Mouse (Mus musculus) CH12.LX (cell line): ENCODE measurements around the gene Lgals8. TPM values are rescaled to one million over a fixed set of nuclear protein-coding genes. Genes with fewer than 3 reads are reported as not detected.
A peak's percentile ranks its signal among the peaks of the same experiment; 100 is the strongest.

ENCODE experiments used
- DNase-seq: peaks from one replicate; pipeline ENCODE4 v3.0.0-alpha.2; 2013; ENCODE audit errors: extremely low read depth
- H3K27ac ChIP-seq: 2 replicates; pipeline ENCODE4 v1.5.1; 2012; ENCODE audit warnings: low read depth, mild to moderate bottlenecking, control low read depth, moderate library complexity; ENCODE audit not compliant: insufficient read depth
- H3K27me3 ChIP-seq: replicated peaks from 2 replicates; pipeline ENCODE3; 2012; ENCODE audit warnings: inconsistent platforms
- H3K36me3 ChIP-seq, 2 experiments: replicated peaks in 1 of 2; 2 replicates each; pipeline versions ENCODE3 to v1.6.1; 2012; ENCODE audit warnings: inconsistent platforms in 1 of 2, low read length in 1 of 2, mild to moderate bottlenecking in 1 of 2, mixed read lengths in 1 of 2, moderate library complexity in 1 of 2; ENCODE audit not compliant: control insufficient read depth in 1 of 2, insufficient read depth in 1 of 2
- H3K4me1 ChIP-seq, 2 experiments: 2 replicates each; pipeline ENCODE4 v1.6.1; 2012; ENCODE audit warnings: inconsistent platforms in 1 of 2, moderate library complexity in 1 of 2; ENCODE audit not compliant: insufficient read depth in 2 of 2, control insufficient read depth in 1 of 2
- H3K4me2 ChIP-seq: 2 replicates; pipeline ENCODE4 v1.6.1; 2012; ENCODE audit warnings: low read depth, mild to moderate bottlenecking, control low read depth; ENCODE audit not compliant: poor library complexity, insufficient read depth, severe bottlenecking
- H3K4me3 ChIP-seq, 3 experiments: fragments of 150-350 bp in 1 of 3; sonication (generic) in 1 of 3; replicated peaks in 1 of 3; 2 replicates each; pipeline versions ENCODE3 to v1.5.1; 2011 to 2012; ENCODE audit warnings: low read depth in 2 of 3, low read length in 2 of 3, mild to moderate bottlenecking in 2 of 3, moderate library complexity in 2 of 3, control low read depth in 1 of 3, improper control_type of control experiment in 1 of 3, inconsistent platforms in 1 of 3, mixed read lengths in 1 of 3; ENCODE audit not compliant: poor library complexity in 1 of 3
- H3K79me2 ChIP-seq: replicated peaks from 2 replicates; pipeline ENCODE4 v1.6.1; 2012; ENCODE audit warnings: mild to moderate bottlenecking, moderate library complexity; ENCODE audit not compliant: control insufficient read depth, poor library complexity, insufficient read depth, severe bottlenecking; ENCODE audit errors: extremely low read depth
- H3K9ac ChIP-seq: 2 replicates; pipeline ENCODE4 v1.6.1; 2012; ENCODE audit warnings: low read depth, mild to moderate bottlenecking, control low read depth, moderate library complexity; ENCODE audit not compliant: insufficient read depth
- H3K9me3 ChIP-seq: replicated peaks from 2 replicates; pipeline ENCODE3; 2012; ENCODE audit warnings: low read length, inconsistent platforms, mixed read lengths
- BHLHE40 ChIP-seq: IDR thresholded peaks from 2 replicates; pipeline ENCODE4 v1.6.1; 2011; ENCODE audit warnings: mild to moderate bottlenecking, low read depth, low read length, improper control_type of control experiment
- ELF1 ChIP-seq: IDR thresholded peaks from 2 replicates; pipeline ENCODE4 v1.6.1; 2014; ENCODE audit warnings: low read depth, mild to moderate bottlenecking, inconsistent platforms, low read length, improper control_type of control experiment
- GABPA ChIP-seq: IDR thresholded peaks from 2 replicates; pipeline ENCODE4 v1.6.1; 2012; ENCODE audit warnings: low read depth, low read length, improper control_type of control experiment, inconsistent platforms; ENCODE audit not compliant: insufficient replicate concordance
- IRF4 ChIP-seq: IDR thresholded peaks from 2 replicates; pipeline ENCODE4 v1.6.1; 2014; ENCODE audit warnings: low read depth, mild to moderate bottlenecking, inconsistent platforms, low read length, improper control_type of control experiment
- MAZ ChIP-seq: IDR thresholded peaks from 2 replicates; pipeline ENCODE4 v1.6.1; 2012; ENCODE audit warnings: low read depth, mild to moderate bottlenecking, inconsistent platforms, low read length, improper control_type of control experiment, moderate library complexity
- MYC ChIP-seq: IDR thresholded peaks from 2 replicates; pipeline ENCODE4 v1.6.1; 2011; ENCODE audit warnings: low read depth, mild to moderate bottlenecking, improper control_type of control experiment, low read length
- NRF1 ChIP-seq: IDR thresholded peaks from 2 replicates; pipeline ENCODE4 v1.6.1; 2014; ENCODE audit warnings: low read depth, mild to moderate bottlenecking, inconsistent platforms, low read length, improper control_type of control experiment, moderate library complexity
- PAX5 ChIP-seq: IDR thresholded peaks from 2 replicates; pipeline ENCODE4 v1.6.1; 2012; ENCODE audit warnings: low read length, inconsistent platforms, mixed read lengths
- POLR2AphosphoS2 ChIP-seq: IDR thresholded peaks from 2 replicates; pipeline ENCODE4 v1.6.1; 2011; ENCODE audit warnings: low read depth, low read length, improper control_type of control experiment
- RAD21 ChIP-seq: IDR thresholded peaks from 2 replicates; pipeline ENCODE4 v1.6.1; 2011; ENCODE audit warnings: low read depth, mild to moderate bottlenecking, low read length, improper control_type of control experiment, moderate library complexity
- SMC3 ChIP-seq: IDR thresholded peaks from 2 replicates; pipeline ENCODE4 v1.6.1; 2011; ENCODE audit warnings: low read depth, low read length, improper control_type of control experiment
- USF1 ChIP-seq: IDR thresholded peaks from 2 replicates; pipeline ENCODE4 v1.6.1; 2014; ENCODE audit warnings: low read depth, mild to moderate bottlenecking, inconsistent platforms, low read length, improper control_type of control experiment
- ZC3H11A ChIP-seq: IDR thresholded peaks from 2 replicates; pipeline ENCODE4 v1.6.1; 2012; ENCODE audit warnings: low read depth, mild to moderate bottlenecking, inconsistent platforms, low read length, improper control_type of control experiment
- dilution Hi-C: fragments of 300-500 bp; cut with MboI; formaldehyde crosslinking; loops from 2 replicates; pipeline ENCODE4 v1.14.3; 2020; ENCODE audit warnings: low sequenced_read_pairs; ENCODE audit not compliant: extremely low pct_unique_long_range_greater_than_20kb, extremely low pct_ligation_motif_present
- in situ Hi-C: fragments of 300-500 bp; cut with MboI; formaldehyde crosslinking; loops from 3 replicates; pipeline ENCODE4 v1.14.3; 2019; ENCODE audit warnings: low sequenced_read_pairs, low pct_ligation_motif_present, low pct_unique_long_range_greater_than_20kb, mixed read lengths
- polyA plus RNA-seq: library from polyadenylated mRNA; unstranded; fragments of >175 nt; gene quantifications from 2 replicates; pipeline ENCODE4 v1.2.1, GENCODE M21; 2012; ENCODE audit warnings: low read depth; ENCODE audit not compliant: insufficient read length
- total RNA-seq, 2 experiments: library from RNA; depleted of rRNA; stranded (reverse); fragments of 300-350 nt in 1 of 2; fragments of >200 nt in 1 of 2; gene quantifications; 2 replicates each; pipeline ENCODE4 v1.2.3; 2012 to 2014

Gene Lgals8
- total and polyA plus RNA-seq, 3 experiments, result 15.8 to 23.5 (median 18.4) TPM

- no peak overlapping the region for H3K9ac ChIP-seq
- TF ChIP-seq MAZ (no peak), BHLHE40 (peak; percentile 71)
- peak; percentile 63 for DNase-seq
- H3K4me3 ChIP-seq, result no peak overlapping the region
- H3K27ac ChIP-seq, result peak overlapping the region; percentile 55; the same call in 1 of the 2 replicates
- H3K36me3 ChIP-seq, result peaks cover 55 to 84% of the 10 kb centered on the region in 2 experiments
- no peaks in the 10 kb centered on the region for H3K79me2 ChIP-seq
- in situ Hi-C loops (no loop called here), dilution Hi-C loops (no loop called here)
- H3K27me3 ChIP-seq, result no peaks in the 10 kb centered on the region
- H3K4me1 ChIP-seq, result peaks cover 4 to 30% of the 10 kb centered on the region in 2 experiments
- no peaks in the 10 kb centered on the region for H3K9me3 ChIP-seq
- H3K4me2 ChIP-seq, result no peak overlapping the region
Measured at GRCm38 (mm10) chr13:12412016-12412415, 52.7 kb downstream of the Lgals8 start.

- in situ Hi-C loops (no loop called here), dilution Hi-C loops (no loop called here)
- Histone ChIP-seq H3K9me3 (no peaks in the 10 kb centered on the region), H3K9ac (no peak overlapping the region), H3K27me3 (no peaks in the 10 kb centered on the region), H3K79me2 (no peaks in the 10 kb centered on the region), H3K36me3 (peaks cover 54 to 81% of the 10 kb centered on the region in 2 experiments), H3K27ac (no peak overlapping the region), H3K4me1 (peaks cover 4 to 26% of the 10 kb centered on the region in 2 experiments), H3K4me3 (no peak overlapping the region)
- DNase-seq, result no peak
- no peak for TF ChIP-seq PAX5
- no peak for TF ChIP-seq ELF1
- TF ChIP-seq POLR2AphosphoS2, result no peak
- no peak for TF ChIP-seq NRF1
- no peak for TF ChIP-seq ZC3H11A
- TF ChIP-seq MYC, result no peak
- no peak for TF ChIP-seq SMC3
- no peak for TF ChIP-seq USF1
- no peak for TF ChIP-seq IRF4
- TF ChIP-seq MAZ, result no peak
- no peak for TF ChIP-seq GABPA
- no peak for TF ChIP-seq RAD21
- TF ChIP-seq, all 38 proteins: peak for 0
- H3K4me2 ChIP-seq, result no peak overlapping the region
Measured at GRCm38 (mm10) chr13:12408343-12409066, 56.2 kb downstream of the Lgals8 start.
